Mouse (Mus musculus) myocyte (in vitro differentiated cells): Measurements from ENCODE around the gene Spef1. TPM values are rescaled to one million over a fixed set of nuclear protein-coding genes. Genes with fewer than 3 reads are reported as not detected.
A peak's percentile ranks its signal among the peaks of the same experiment; 100 is the strongest.

Source experiments
- H3K27me3 ChIP-seq: one replicate; pipeline ENCODE4 v1.6.1; 2011; ENCODE audit not compliant: control insufficient read depth, insufficient read depth, insufficient read length
- H3K36me3 ChIP-seq: one replicate; pipeline ENCODE4 v1.6.1; 2011; ENCODE audit not compliant: control insufficient read depth, insufficient read depth
- H3K4me2 ChIP-seq: one replicate; pipeline ENCODE4 v1.6.1; 2011; ENCODE audit warnings: low read depth, control low read depth
- H3K4me3 ChIP-seq: one replicate; pipeline ENCODE4 v1.5.1; 2011; ENCODE audit warnings: mild to moderate bottlenecking, control low read depth, moderate library complexity
- H3K79me2 ChIP-seq: one replicate; pipeline ENCODE4 v1.6.1; 2011; ENCODE audit not compliant: control insufficient read depth, insufficient read depth
- H3ac ChIP-seq: one replicate; pipeline ENCODE4 v1.6.1; 2011; ENCODE audit not compliant: control insufficient read depth, insufficient read length
- CEBPB ChIP-seq: IDR thresholded peaks from 2 replicates; pipeline ENCODE4 v1.6.1; 2011; ENCODE audit warnings: mild to moderate bottlenecking, moderate library complexity; ENCODE audit not compliant: poor library complexity, insufficient read depth, severe bottlenecking
- E2F4 ChIP-seq: IDR thresholded peaks from one replicate; pipeline ENCODE4 v1.6.1; 2011; ENCODE audit warnings: mild to moderate bottlenecking, control low read depth, moderate library complexity; ENCODE audit not compliant: insufficient read depth
- MAX ChIP-seq: IDR thresholded peaks from one replicate; pipeline ENCODE4 v1.6.1; 2011; ENCODE audit warnings: low read depth, mild to moderate bottlenecking, control low read depth
- MYOD1 ChIP-seq, 3 experiments: IDR thresholded peaks; one replicate each; pipeline ENCODE4 v1.6.1; 2011; ENCODE audit warnings: control low read depth in 2 of 3, low read depth in 2 of 3, mild to moderate bottlenecking in 2 of 3, moderate library complexity in 1 of 3; ENCODE audit not compliant: insufficient read length in 2 of 3, control insufficient read depth in 1 of 3
- MYOG ChIP-seq, 3 experiments: IDR thresholded peaks; one replicate each; pipeline ENCODE4 v1.6.1; 2011; ENCODE audit warnings: control low read depth in 2 of 3, low read depth in 2 of 3, mild to moderate bottlenecking in 2 of 3; ENCODE audit not compliant: insufficient read length in 2 of 3, control insufficient read depth in 1 of 3, insufficient read depth in 1 of 3
- POLR2A ChIP-seq: IDR thresholded peaks from one replicate; pipeline ENCODE4 v1.6.1; 2011; ENCODE audit warnings: low read depth, mild to moderate bottlenecking, control low read depth, moderate library complexity; ENCODE audit not compliant: insufficient read length
- POLR2AphosphoS2 ChIP-seq: IDR thresholded peaks from one replicate; pipeline ENCODE4 v1.6.1; 2011; ENCODE audit warnings: low read depth, control low read depth; ENCODE audit not compliant: insufficient read length
- REST ChIP-seq: IDR thresholded peaks from one replicate; pipeline ENCODE4 v1.6.1; 2011; ENCODE audit warnings: mild to moderate bottlenecking, control low read depth, moderate library complexity; ENCODE audit not compliant: insufficient read depth, insufficient read length
- SRF ChIP-seq: IDR thresholded peaks from one replicate; pipeline ENCODE4 v1.6.1; 2011; ENCODE audit warnings: low read depth; ENCODE audit not compliant: control insufficient read depth, insufficient read length
- TCF12 ChIP-seq: IDR thresholded peaks from one replicate; pipeline ENCODE4 v1.6.1; 2011; ENCODE audit warnings: mild to moderate bottlenecking, control low read depth; ENCODE audit not compliant: poor library complexity, insufficient read depth, severe bottlenecking
- TCF3 ChIP-seq: IDR thresholded peaks from one replicate; pipeline ENCODE4 v1.6.1; 2011; ENCODE audit warnings: low read depth, control low read depth; ENCODE audit not compliant: insufficient read length
- USF1 ChIP-seq: IDR thresholded peaks from one replicate; pipeline ENCODE4 v1.6.1; 2011; ENCODE audit warnings: low read depth, mild to moderate bottlenecking, control low read depth, moderate library complexity
- polyA plus RNA-seq: library from polyadenylated mRNA; unstranded; fragments of >200 nt; fragmentation: generic; extraction: Trizol; gene quantifications from one replicate; pipeline ENCODE4 v1.2.1, GENCODE M21; 2012; ENCODE audit warnings: missing spikeins

Spef1 gene
- polyA plus RNA-seq, 1 experiment, result 9.4 TPM

- H3K4me2 ChIP-seq, result peak overlapping the region; percentile 75
- peak overlapping the region; percentile 20 for H3ac ChIP-seq
- TF ChIP-seq SRF (no peak), TCF12 (no peak)
- H3K4me3 ChIP-seq, result peak overlapping the region; percentile 59
- no peaks in the 10 kb centered on the region for H3K36me3 ChIP-seq
- H3K27me3 ChIP-seq, result no peaks in the 10 kb centered on the region
- H3K79me2 ChIP-seq, result peaks cover 11% of the 10 kb centered on the region
Observed at GRCm38 (mm10) chr2:131159491-131159910, 27.6 kb downstream of the Spef1 start.

- Histone ChIP-seq H3K4me2 (no peak overlapping the region), H3ac (no peak overlapping the region), H3K36me3 (no peaks in the 10 kb centered on the region), H3K4me3 (no peak overlapping the region), H3K27me3 (no peaks in the 10 kb centered on the region), H3K79me2 (peaks cover 11% of the 10 kb centered on the region)
- TF ChIP-seq CEBPB (no peak), TCF12 (no peak), MAX (no peak), MYOD1 (IDR thresholded peaks at IDR 0.05; ENCODE audit: control insufficient read depth in 1 of 3, insufficient read length in 2 of 3, low read depth in 2 of 3) (no peak), REST (no peak), SRF (no peak), MYOG (IDR thresholded peaks at IDR 0.05; ENCODE audit: control insufficient read depth in 1 of 3, insufficient read depth in 1 of 3, insufficient read length in 2 of 3, low read depth in 2 of 3) (no peak), TCF3 (no peak), POLR2AphosphoS2 (no peak), POLR2A (no peak), E2F4 (no peak)
Observed at GRCm38 (mm10) chr2:131156987-131157386, 30.1 kb downstream of the Spef1 start.

GRCm38 (mm10) chr2:131154036-131154435, 33.0 kb downstream of the Spef1 start:
- H3K27me3 ChIP-seq, result no peaks in the 10 kb centered on the region
- H3K4me2 ChIP-seq, result no peak overlapping the region
- peaks cover 6% of the 10 kb centered on the region for H3K79me2 ChIP-seq
- no peak overlapping the region for H3ac ChIP-seq
- peaks cover 14% of the 10 kb centered on the region for H3K36me3 ChIP-seq
- H3K4me3 ChIP-seq, result no peak overlapping the region
- TF ChIP-seq MYOG (IDR thresholded peaks at IDR 0.05; ENCODE audit: control insufficient read depth in 1 of 3, insufficient read depth in 1 of 3, insufficient read length in 2 of 3, low read depth in 2 of 3), result no peak
- no peak for TF ChIP-seq SRF
- TF ChIP-seq TCF12, result no peak
- TF ChIP-seq POLR2AphosphoS2, result no peak
- no peak for TF ChIP-seq MAX
- TF ChIP-seq MYOD1 (IDR thresholded peaks at IDR 0.05; ENCODE audit: control insufficient read depth in 1 of 3, insufficient read length in 2 of 3, low read depth in 2 of 3), result no peak
- no peak for TF ChIP-seq E2F4
- no peak for TF ChIP-seq CEBPB
- TF ChIP-seq USF1, result no peak
- no peak for TF ChIP-seq POLR2A
- TF ChIP-seq TCF3, result no peak
- no peak for TF ChIP-seq REST

GRCm38 (mm10) chr2:131152166-131152730, 34.8 kb downstream of the Spef1 start:
- Histone ChIP-seq H3K4me3 (no peak overlapping the region), H3K79me2 (no peaks in the 10 kb centered on the region), H3K4me2 (no peak overlapping the region), H3ac (no peak overlapping the region), H3K27me3 (no peaks in the 10 kb centered on the region), H3K36me3 (peaks cover 28% of the 10 kb centered on the region)
- no peak for TF ChIP-seq E2F4
- TF ChIP-seq USF1, result no peak
- no peak for TF ChIP-seq POLR2A
- no peak for TF ChIP-seq MYOD1 (IDR thresholded peaks at IDR 0.05; ENCODE audit: control insufficient read depth in 1 of 3, insufficient read length in 2 of 3, low read depth in 2 of 3)

GRCm38 (mm10) chr2:131149254-131149578, 37.9 kb downstream of the Spef1 start:
- Histone ChIP-seq H3K27me3 (no peaks in the 10 kb centered on the region), H3K79me2 (no peaks in the 10 kb centered on the region), H3K36me3 (peaks cover 37% of the 10 kb centered on the region), H3ac (no peak overlapping the region), H3K4me3 (no peak overlapping the region), H3K4me2 (no peak overlapping the region)
- TF ChIP-seq POLR2A (no peak), REST (no peak), MAX (no peak), SRF (no peak), POLR2AphosphoS2 (no peak), MYOG (IDR thresholded peaks at IDR 0.05; ENCODE audit: control insufficient read depth in 1 of 3, insufficient read depth in 1 of 3, insufficient read length in 2 of 3, low read depth in 2 of 3) (no peak)
